Mouse (Mus musculus) limb, embryonic 14.5 days (tissue): ENCODE measurements around the gene Gm45716. TPM values are rescaled to one million over a fixed set of nuclear protein-coding genes. Genes with fewer than 3 reads are reported as not detected.
"Not testable (repeated sequence)": the region's sequence is repeated elsewhere in the genome, so short reads cannot be mapped to it uniquely, and the experiment has no call there.

Experiments used
- ATAC-seq: fragments of 200-750 bp; cut with Nextera tagmentation; 2 replicates; pipeline ENCODE4 v1.8.0; 2017; ENCODE audit warnings: low read depth, moderate number of reproducible peaks, moderate TSS enrichment; ENCODE audit not compliant: low FRiP score
- DNase-seq: peaks from one replicate; pipeline ENCODE4 v3.0.0-alpha.2; 2015; ENCODE audit warnings: low spot score
- H3K27ac ChIP-seq: fragments of 300-500 bp; sonication (generic); replicated peaks from 2 replicates; pipeline ENCODE4 v1.5.1; 2014; ENCODE audit warnings: low read depth, mild to moderate bottlenecking, low read length, moderate library complexity, mixed read lengths
- H3K27me3 ChIP-seq: fragments of 300-500 bp; sonication (generic); 2 replicates; pipeline ENCODE4 v1.6.1; 2014; ENCODE audit warnings: low read length, mixed read lengths; ENCODE audit not compliant: control insufficient read depth, insufficient read depth
- H3K36me3 ChIP-seq: fragments of 300-500 bp; sonication (generic); 2 replicates; pipeline ENCODE4 v1.6.1; 2014; ENCODE audit warnings: mild to moderate bottlenecking, low read length, moderate library complexity, mixed read lengths; ENCODE audit not compliant: control insufficient read depth, insufficient read depth
- H3K4me1 ChIP-seq: fragments of 300-500 bp; sonication (generic); 2 replicates; pipeline ENCODE4 v1.6.1; 2014; ENCODE audit warnings: antibody characterized with exemption, low read length, mixed read lengths; ENCODE audit not compliant: control insufficient read depth, insufficient read depth
- H3K4me2 ChIP-seq: fragments of 300-500 bp; sonication (generic); replicated peaks from 2 replicates; pipeline ENCODE4 v1.6.1; 2014; ENCODE audit warnings: low read depth, mild to moderate bottlenecking, low read length, moderate library complexity; ENCODE audit not compliant: severe bottlenecking
- H3K4me3 ChIP-seq: fragments of 300-500 bp; sonication (generic); replicated peaks from 2 replicates; pipeline ENCODE4 v1.5.1; 2014; ENCODE audit warnings: low read length
- H3K9ac ChIP-seq: fragments of 300-500 bp; sonication (generic); 2 replicates; pipeline ENCODE4 v1.6.1; 2014; ENCODE audit warnings: mild to moderate bottlenecking, low read depth, low read length, moderate library complexity; ENCODE audit not compliant: severe bottlenecking
- H3K9me3 ChIP-seq: fragments of 300-500 bp; sonication (generic); 2 replicates; pipeline ENCODE4 v1.6.1; 2016; ENCODE audit warnings: low read length; ENCODE audit not compliant: control insufficient read depth
- POLR2A ChIP-seq: fragments of 200-500 bp; IDR thresholded peaks from 2 replicates; pipeline ENCODE4 v1.8.0; 2012; ENCODE audit warnings: inconsistent platforms, mild to moderate bottlenecking, moderate library complexity, borderline replicate concordance; ENCODE audit not compliant: insufficient read depth, insufficient read length; ENCODE audit errors: extremely low read depth
- WGBS: fragments of 180-500 bp; shearing (Covaris S2); extraction: QIAGEN DNeasy Blood & Tissue Kit; methylation state at CpG from one replicate; pipeline ENCODE4 v1.1.7; 2014; 5-methylcytosine and 5-hydroxymethylcytosine counted together
- polyA plus RNA-seq, 2 experiments: library from polyadenylated mRNA; depleted of rRNA in 1 of 2; stranded (reverse) in 1 of 2; unstranded in 1 of 2; fragments of >200 nt; fragmentation: Nextera tagmentation in 1 of 2; extraction: Ambion mirVana in 1 of 2; gene quantifications; 2 replicates each; pipeline versions ENCODE4 v1.2.1 to v1.2.3; 2012 to 2014

The Gm45716 gene
- polyA plus RNA-seq, 2 experiments: 4.2 to 7.7 TPM

DNA sequence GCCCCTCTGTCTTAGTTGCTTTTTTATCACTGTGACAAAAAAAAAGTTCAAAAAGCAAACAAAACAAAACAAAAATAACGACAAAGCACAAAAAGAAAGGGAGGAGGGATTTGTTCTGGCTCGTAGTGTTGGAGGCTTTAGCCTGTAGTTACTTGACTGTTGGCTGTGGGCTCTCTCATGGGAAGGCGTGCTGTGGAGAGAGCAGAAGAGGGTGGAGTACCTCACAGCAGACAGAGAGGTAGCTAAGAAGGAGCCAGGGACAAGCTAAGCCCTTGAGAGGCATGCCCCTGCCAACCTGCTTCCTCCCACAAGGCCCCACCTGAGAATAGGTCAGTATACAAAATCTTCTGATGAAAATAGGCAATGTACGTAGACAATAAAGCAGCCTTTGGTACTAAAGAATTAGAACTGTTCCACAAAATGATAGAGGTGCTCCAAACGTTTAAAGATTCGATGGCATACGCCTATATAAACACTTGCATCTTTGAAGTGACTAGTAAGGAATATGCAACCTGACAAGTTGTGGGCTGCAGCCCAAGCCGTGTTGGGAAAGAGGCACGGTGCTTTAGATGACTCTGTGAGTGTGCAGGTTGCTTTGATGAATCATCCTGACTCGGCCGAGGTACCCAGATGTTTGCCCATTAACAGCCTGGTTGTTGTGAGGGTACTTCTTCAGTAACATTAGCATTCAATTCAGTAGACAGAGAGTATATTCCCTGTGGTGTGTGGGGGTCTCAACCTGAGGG, 82.8 kb downstream of the Gm45716 start:
- WGBS: 83% methylated on average over 11 of the region's 11 CpGs
- no peak overlapping the region for H3K4me2 ChIP-seq
- no peak overlapping the region for H3K27ac ChIP-seq

DNA sequence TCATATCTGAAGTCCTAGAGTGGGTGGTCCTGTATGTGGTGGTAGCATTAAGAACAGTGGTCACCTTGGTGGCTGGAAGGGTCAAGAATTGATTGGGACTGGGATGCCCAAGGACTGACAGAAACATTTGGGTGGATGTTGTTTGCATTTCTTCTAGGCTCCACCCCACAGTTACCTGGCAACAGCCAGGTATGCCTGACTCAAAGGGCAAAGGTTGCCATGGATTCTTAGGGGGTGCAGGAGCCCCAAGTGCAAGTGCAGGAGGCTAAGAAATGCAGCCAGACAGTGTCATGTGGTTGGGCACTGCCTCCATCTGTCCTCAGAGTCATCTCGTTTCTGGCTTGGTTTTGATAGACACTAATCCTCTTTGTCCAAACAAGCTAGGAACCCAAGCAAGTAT, 86.7 kb downstream of the Gm45716 start:
- Histone ChIP-seq H3K4me3 (no peak overlapping the region), H3K9me3 (no peaks in the 10 kb centered on the region), H3K27me3 (no peaks in the 10 kb centered on the region), H3K4me2 (no peak overlapping the region), H3K27ac (no peak overlapping the region), H3K4me1 (no peaks in the 10 kb centered on the region), H3K36me3 (peaks cover 24% of the 10 kb centered on the region), H3K9ac (no peak overlapping the region)
- 63% methylated on average over 1 of the region's 1 CpGs for WGBS
- TF ChIP-seq POLR2A: no peak
- no peak for ATAC-seq
- DNase-seq: no peak

More for the DNA sequence above, 82.8 kb downstream of the Gm45716 start:
- Histone ChIP-seq H3K9ac (no peak overlapping the region), H3K4me1 (no peaks in the 10 kb centered on the region), H3K4me3 (no peak overlapping the region), H3K9me3 (no peaks in the 10 kb centered on the region), H3K27me3 (no peaks in the 10 kb centered on the region), H3K36me3 (peaks cover 33% of the 10 kb centered on the region)
- TF ChIP-seq POLR2A: no peak
- DNase-seq (no peak), ATAC-seq (no peak)

- Histone ChIP-seq H3K27ac (no peak overlapping the region), H3K9ac (no peak overlapping the region), H3K4me1 (no peaks in the 10 kb centered on the region), H3K4me3 (no peak overlapping the region), H3K36me3 (peaks cover 24% of the 10 kb centered on the region), H3K27me3 (no peaks in the 10 kb centered on the region), H3K4me2 (no peak overlapping the region), H3K9me3 (no peaks in the 10 kb centered on the region)
- ATAC-seq (no peak), DNase-seq (no peak)
- WGBS: 83% methylated on average over 7 of the region's 7 CpGs
- TF ChIP-seq POLR2A: no peak
These were observed 88.2 kb downstream of the Gm45716 start for GRCm38 (mm10) chr11:90275663-90276062.

- no peak for TF ChIP-seq POLR2A
- 78% methylated on average over 8 of the region's 8 CpGs for WGBS
These were observed 88.7 kb downstream of the Gm45716 start for GRCm38 (mm10) chr11:90276150-90276549.

DNA sequence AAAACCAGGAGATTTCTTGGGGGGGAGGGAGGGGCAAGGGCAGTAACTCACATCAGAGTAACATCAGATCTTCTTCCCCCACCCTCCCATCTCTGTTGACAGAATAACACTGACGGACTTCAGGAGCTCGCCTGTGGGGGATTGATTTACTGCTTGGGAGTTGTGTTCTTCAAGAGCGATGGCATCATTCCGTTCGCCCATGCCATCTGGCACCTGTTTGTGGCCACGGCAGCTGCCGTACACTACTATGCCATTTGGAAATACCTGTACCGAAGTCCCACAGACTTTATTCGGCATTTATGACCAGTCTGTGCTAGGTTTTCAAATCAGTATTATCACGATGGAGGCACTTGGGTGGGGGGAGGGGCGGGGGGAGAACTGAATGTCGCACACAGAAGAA, 89.1 kb downstream of the Gm45716 start:
- ATAC-seq: no peak
- Histone ChIP-seq H3K4me3 (no peak overlapping the region), H3K27ac (no peak overlapping the region), H3K9me3 (no peaks in the 10 kb centered on the region), H3K4me1 (no peaks in the 10 kb centered on the region), H3K4me2 (no peak overlapping the region), H3K27me3 (no peaks in the 10 kb centered on the region), H3K36me3 (peaks cover 17% of the 10 kb centered on the region), H3K9ac (no peak overlapping the region)
- DNase-seq: no peak
- WGBS: 84% methylated on average over 12 of the region's 12 CpGs
- TF ChIP-seq POLR2A: no peak

More at GRCm38 (mm10) chr11:90276150-90276549, 88.7 kb downstream of the Gm45716 start:
- no peak overlapping the region for H3K4me2 ChIP-seq
- no peak overlapping the region for H3K9ac ChIP-seq
- no peaks in the 10 kb centered on the region for H3K4me1 ChIP-seq
- no peak for ATAC-seq
- H3K27me3 ChIP-seq: no peaks in the 10 kb centered on the region
- no peak for DNase-seq
- H3K36me3 ChIP-seq: peaks cover 20% of the 10 kb centered on the region
- no peak overlapping the region for H3K4me3 ChIP-seq
- H3K9me3 ChIP-seq: no peaks in the 10 kb centered on the region
- no peak overlapping the region for H3K27ac ChIP-seq

GRCm38 (mm10) chr11:90280069-90280468, 92.6 kb downstream of the Gm45716 start:
- Histone ChIP-seq H3K27me3 (no peaks in the 10 kb centered on the region), H3K4me2 (no peak overlapping the region), H3K9me3 (no peaks in the 10 kb centered on the region), H3K27ac (no peak overlapping the region), H3K36me3 (peaks cover 6% of the 10 kb centered on the region; the same call in 1 of the 2 replicates), H3K4me1 (no peaks in the 10 kb centered on the region), H3K4me3 (no peak overlapping the region), H3K9ac (no peak overlapping the region)
- ATAC-seq (no peak), DNase-seq (no peak)
- WGBS: 90% methylated on average over 5 of the region's 5 CpGs
- no peak for TF ChIP-seq POLR2A

GRCm38 (mm10) chr11:90281943-90282342, 94.5 kb downstream of the Gm45716 start:
- H3K27ac ChIP-seq, H3K27me3 ChIP-seq, H3K9ac ChIP-seq, DNase-seq, H3K36me3 ChIP-seq, H3K4me2 ChIP-seq, ATAC-seq, H3K9me3 ChIP-seq, H3K4me1 ChIP-seq, H3K4me3 ChIP-seq: not testable (repeated sequence)
- WGBS: 82% methylated on average over 2 of the region's 2 CpGs
